Mouse (Mus musculus): Measurements from ENCODE around the gene Hltf. TPM values are rescaled to one million over a fixed set of nuclear protein-coding genes. Genes with fewer than 3 reads are reported as not detected.

Gene Hltf
- polyA plus RNA-seq, 1 experiment: 70.4 TPM

- no peaks in the 10 kb centered on the region for H3K27me3 ChIP-seq (ENCODE audit: control insufficient read depth, insufficient read depth, low read length, poor library complexity, severe bottlenecking)
- H3K36me3 ChIP-seq (ENCODE audit: control insufficient read depth, insufficient read depth, low read length, poor library complexity, severe bottlenecking): no peaks in the 10 kb centered on the region
- no peaks in the 10 kb centered on the region for H3K9me3 ChIP-seq (replicated peaks; ENCODE audit: control insufficient read depth, insufficient read depth, low read length, poor library complexity, severe bottlenecking)
- H3K27ac ChIP-seq (ENCODE audit: insufficient read depth, low read length): no peak overlapping the region
- H3K4me1 ChIP-seq (ENCODE audit: control insufficient read depth, insufficient read depth, low read length): peaks cover 2% of the 10 kb centered on the region
- TF ChIP-seq POLR2A (IDR thresholded peaks at IDR 0.05; ENCODE audit: insufficient read depth, low read length) (no peak), CTCF (IDR thresholded peaks at IDR 0.05; ENCODE audit: low read depth, low read length) (no peak), EP300 (IDR thresholded peaks at IDR 0.05; ENCODE audit: insufficient read depth, low read depth, low read length) (no peak)
- H3K9ac ChIP-seq (ENCODE audit: low read depth, poor library complexity, severe bottlenecking): no peak overlapping the region
- H3K4me3 ChIP-seq (ENCODE audit: low read depth, low read length): no peak overlapping the region
Measured at GRCm38 (mm10) chr3:20129491-20129890, 71.9 kb downstream of the Hltf start.

GRCm38 (mm10) chr3:20130456-20131349 is 73.1 kb downstream of the Hltf start:
- Histone ChIP-seq H3K9me3 (replicated peaks; ENCODE audit: control insufficient read depth, insufficient read depth, low read length, poor library complexity, severe bottlenecking) (no peaks in the 10 kb centered on the region), H3K36me3 (ENCODE audit: control insufficient read depth, insufficient read depth, low read length, poor library complexity, severe bottlenecking) (no peaks in the 10 kb centered on the region)

GRCm38 (mm10) chr3:20131350-20131720 is 73.7 kb downstream of the Hltf start:
- Histone ChIP-seq H3K4me3 (ENCODE audit: low read depth, low read length) (no peak overlapping the region), H3K27ac (ENCODE audit: insufficient read depth, low read length) (no peak overlapping the region), H3K9me3 (replicated peaks; ENCODE audit: control insufficient read depth, insufficient read depth, low read length, poor library complexity, severe bottlenecking) (no peaks in the 10 kb centered on the region), H3K36me3 (ENCODE audit: control insufficient read depth, insufficient read depth, low read length, poor library complexity, severe bottlenecking) (no peaks in the 10 kb centered on the region), H3K4me1 (ENCODE audit: control insufficient read depth, insufficient read depth, low read length) (peaks cover 2% of the 10 kb centered on the region), H3K9ac (ENCODE audit: low read depth, poor library complexity, severe bottlenecking) (no peak overlapping the region), H3K27me3 (ENCODE audit: control insufficient read depth, insufficient read depth, low read length, poor library complexity, severe bottlenecking) (no peaks in the 10 kb centered on the region)
- TF ChIP-seq CTCF (IDR thresholded peaks at IDR 0.05; ENCODE audit: low read depth, low read length) (no peak), POLR2A (IDR thresholded peaks at IDR 0.05; ENCODE audit: insufficient read depth, low read length) (no peak), EP300 (IDR thresholded peaks at IDR 0.05; ENCODE audit: insufficient read depth, low read depth, low read length) (no peak)

More at GRCm38 (mm10) chr3:20130456-20131349, 73.1 kb downstream of the Hltf start:
- Histone ChIP-seq H3K27me3 (ENCODE audit: control insufficient read depth, insufficient read depth, low read length, poor library complexity, severe bottlenecking) (no peaks in the 10 kb centered on the region), H3K4me1 (ENCODE audit: control insufficient read depth, insufficient read depth, low read length) (peaks cover 2% of the 10 kb centered on the region), H3K9ac (ENCODE audit: low read depth, poor library complexity, severe bottlenecking) (no peak overlapping the region), H3K27ac (ENCODE audit: insufficient read depth, low read length) (no peak overlapping the region), H3K4me3 (ENCODE audit: low read depth, low read length) (no peak overlapping the region)
- no peak for TF ChIP-seq POLR2A (IDR thresholded peaks at IDR 0.05; ENCODE audit: insufficient read depth, low read length)
- no peak for TF ChIP-seq CTCF (IDR thresholded peaks at IDR 0.05; ENCODE audit: low read depth, low read length)
- no peak for TF ChIP-seq EP300 (IDR thresholded peaks at IDR 0.05; ENCODE audit: insufficient read depth, low read depth, low read length)

- Histone ChIP-seq H3K36me3 (ENCODE audit: control insufficient read depth, insufficient read depth, low read length, poor library complexity, severe bottlenecking) (no peaks in the 10 kb centered on the region), H3K9me3 (replicated peaks; ENCODE audit: control insufficient read depth, insufficient read depth, low read length, poor library complexity, severe bottlenecking) (0 out of 2 replicates have a peak, but pooled peaks cover under 1% of the 10 kb centered on the region), H3K9ac (ENCODE audit: low read depth, poor library complexity, severe bottlenecking) (no peak overlapping the region), H3K4me3 (ENCODE audit: low read depth, low read length) (no peak overlapping the region), H3K4me1 (ENCODE audit: control insufficient read depth, insufficient read depth, low read length) (peaks cover 2% of the 10 kb centered on the region), H3K27me3 (ENCODE audit: control insufficient read depth, insufficient read depth, low read length, poor library complexity, severe bottlenecking) (no peaks in the 10 kb centered on the region), H3K27ac (ENCODE audit: insufficient read depth, low read length) (no peak overlapping the region)
- TF ChIP-seq EP300 (IDR thresholded peaks at IDR 0.05; ENCODE audit: insufficient read depth, low read depth, low read length): no peak
- no peak for TF ChIP-seq CTCF (IDR thresholded peaks at IDR 0.05; ENCODE audit: low read depth, low read length)
- no peak for TF ChIP-seq POLR2A (IDR thresholded peaks at IDR 0.05; ENCODE audit: insufficient read depth, low read length)
Measured at GRCm38 (mm10) chr3:20132731-20133130, 75.1 kb downstream of the Hltf start.

GRCm38 (mm10) chr3:20133745-20134144 is 76.1 kb downstream of the Hltf start:
- Histone ChIP-seq H3K9me3 (replicated peaks; ENCODE audit: control insufficient read depth, insufficient read depth, low read length, poor library complexity, severe bottlenecking) (0 out of 2 replicates have a peak, but pooled peaks cover 3% of the 10 kb centered on the region), H3K27ac (ENCODE audit: insufficient read depth, low read length) (no peak overlapping the region), H3K4me1 (ENCODE audit: control insufficient read depth, insufficient read depth, low read length) (no peaks in the 10 kb centered on the region), H3K4me3 (ENCODE audit: low read depth, low read length) (no peak overlapping the region), H3K27me3 (ENCODE audit: control insufficient read depth, insufficient read depth, low read length, poor library complexity, severe bottlenecking) (no peaks in the 10 kb centered on the region; the same call in 1 of the 2 replicates), H3K9ac (ENCODE audit: low read depth, poor library complexity, severe bottlenecking) (no peak overlapping the region), H3K36me3 (ENCODE audit: control insufficient read depth, insufficient read depth, low read length, poor library complexity, severe bottlenecking) (no peaks in the 10 kb centered on the region)
- TF ChIP-seq EP300 (IDR thresholded peaks at IDR 0.05; ENCODE audit: insufficient read depth, low read depth, low read length) (no peak), POLR2A (IDR thresholded peaks at IDR 0.05; ENCODE audit: insufficient read depth, low read length) (no peak)

GRCm38 (mm10) chr3:20134545-20134944 is 76.9 kb downstream of the Hltf start:
- Histone ChIP-seq H3K4me1 (ENCODE audit: control insufficient read depth, insufficient read depth, low read length) (no peaks in the 10 kb centered on the region), H3K27me3 (ENCODE audit: control insufficient read depth, insufficient read depth, low read length, poor library complexity, severe bottlenecking) (no peaks in the 10 kb centered on the region; the same call in 1 of the 2 replicates), H3K27ac (ENCODE audit: insufficient read depth, low read length) (no peak overlapping the region), H3K4me3 (ENCODE audit: low read depth, low read length) (no peak overlapping the region), H3K9ac (ENCODE audit: low read depth, poor library complexity, severe bottlenecking) (no peak overlapping the region), H3K9me3 (replicated peaks; ENCODE audit: control insufficient read depth, insufficient read depth, low read length, poor library complexity, severe bottlenecking) (0 out of 2 replicates have a peak, but pooled peaks cover 3% of the 10 kb centered on the region), H3K36me3 (ENCODE audit: control insufficient read depth, insufficient read depth, low read length, poor library complexity, severe bottlenecking) (no peaks in the 10 kb centered on the region)
- TF ChIP-seq CTCF (IDR thresholded peaks at IDR 0.05; ENCODE audit: low read depth, low read length): no peak
- TF ChIP-seq EP300 (IDR thresholded peaks at IDR 0.05; ENCODE audit: insufficient read depth, low read depth, low read length): no peak
- no peak for TF ChIP-seq POLR2A (IDR thresholded peaks at IDR 0.05; ENCODE audit: insufficient read depth, low read length)

All from ES-Bruce4 (cell line).